Mouse (Mus musculus): Measurements from ENCODE around the gene Itih3.

DNA sequence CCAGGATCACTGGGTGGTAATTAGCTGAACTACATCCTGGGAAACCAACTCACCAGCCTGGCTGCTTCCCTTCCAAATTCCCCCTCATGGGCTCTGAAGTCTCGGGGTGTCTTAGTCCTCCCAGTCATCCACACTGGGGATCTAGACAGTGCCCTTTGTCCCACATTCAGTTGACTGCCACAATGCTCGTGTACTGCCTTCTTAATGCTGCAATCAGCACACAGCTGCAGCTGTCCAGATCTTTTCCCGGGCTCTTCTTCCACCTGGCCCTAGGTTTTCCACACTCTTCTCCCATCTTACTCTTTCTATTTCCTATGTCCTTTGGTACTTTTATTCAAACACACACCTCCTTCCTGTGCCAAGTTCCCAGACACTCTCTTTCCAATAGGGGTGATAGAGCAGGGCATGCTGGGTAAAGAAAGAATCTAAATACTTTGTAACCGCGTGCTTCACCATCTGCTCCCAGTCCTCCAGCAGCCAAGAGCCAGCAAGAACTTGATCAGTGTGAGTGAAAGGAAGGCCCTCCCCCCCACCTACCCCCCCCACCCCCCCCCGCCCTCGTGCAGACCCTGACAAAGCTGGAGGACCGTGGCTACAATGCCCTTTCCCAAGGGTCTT is 1.4 kb downstream of the Itih3 start:
- TF ChIP-seq CTCF (conservative IDR thresholded peaks at IDR 0.05; ENCODE audit: insufficient read depth, insufficient read length, low read depth, low read length) (no peak), POLR2A (IDR thresholded peaks at IDR 0.05; ENCODE audit: low read depth, low read length) (no peak)
